Mouse (Mus musculus) liver, adult 2 months (tissue): ENCODE measurements around the gene Ccdc60.

Experiments used
- CTCF ChIP-seq: fragments of 200-500 bp; IDR thresholded peaks from 2 replicates; pipeline ENCODE4 v1.5.1; 2011; ENCODE audit warnings: low read depth, low read length, control low read depth
- POLR2A ChIP-seq: fragments of 200-500 bp; IDR thresholded peaks from 2 replicates; pipeline ENCODE4 v1.6.1; 2011; ENCODE audit warnings: low read length, control low read depth; ENCODE audit not compliant: insufficient read depth; ENCODE audit errors: extremely low read depth

- no peak for TF ChIP-seq POLR2A
- no peak for TF ChIP-seq CTCF
Observed at GRCm38 (mm10) chr5:116192693-116193092, 96.1 kb downstream of the Ccdc60 start.
